Mouse (Mus musculus) neutrophil, adult 59 days (primary cell): ENCODE data around the gene Ttf2. TPM values are rescaled to one million over a fixed set of nuclear protein-coding genes. Genes with fewer than 3 reads are reported as not detected.

Experiments
- total RNA-seq, 2 experiments: library from RNA; stranded (reverse); gene quantifications; 1 replicate in 1 of 2; 2 replicates in 1 of 2; pipeline ENCODE4 v1.2.4; 2023

Gene Ttf2
- 10 to 100 TPM; 11.1 to 16.2 TPM for total RNA-seq

GRCm38 (mm10) chr3:100969176-100969917 is at the start of gene Ttf2:
Ttf2 (minus strand) TSS chr3:100969663.

DNA sequence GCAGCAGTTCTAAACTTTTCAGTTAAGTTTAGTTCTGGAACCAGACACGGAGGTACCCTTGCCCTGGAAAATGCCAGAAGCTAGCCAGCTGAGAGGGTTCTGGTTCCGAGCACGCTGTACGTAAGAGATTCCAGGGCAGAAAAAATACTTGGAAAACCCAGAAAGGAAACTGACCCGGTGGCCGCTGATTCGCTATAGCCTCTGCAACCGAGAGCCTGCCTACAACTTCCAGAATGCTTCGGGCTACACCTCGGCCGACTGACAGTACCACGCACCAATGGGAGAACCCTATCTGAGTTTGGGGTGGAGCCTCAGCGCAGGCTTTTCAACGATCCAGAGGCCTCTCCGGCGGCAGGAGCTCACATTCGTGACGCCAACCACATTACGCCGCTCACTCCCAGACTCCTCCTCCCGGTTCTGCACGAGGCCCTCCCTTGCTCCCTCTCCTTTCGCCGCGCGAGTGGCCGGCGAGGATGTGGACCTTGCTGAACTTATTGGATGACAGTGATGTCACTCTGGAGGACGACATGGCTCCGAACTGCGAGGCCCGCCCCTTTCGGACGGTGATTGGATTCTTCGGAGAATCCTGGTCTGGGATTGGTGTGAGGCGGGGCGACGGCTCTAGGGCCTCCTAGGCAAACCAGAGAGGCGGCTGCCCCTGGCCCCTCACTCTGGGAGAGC is 47.5 kb downstream of the Ttf2 start, which contains the start of gene Trim45:
Gene Trim45, plus strand, starts transcription at position 378 of the 681 bp plus-strand sequence.

Other genes starting within 250 kb of the Ttf2 start
- not detected for gene Vtcn1, start 144.2 kb downstream of the Ttf2 start, total RNA-seq
- 1 to 10 TPM; 1.2 to 2.5 TPM for gene Trim45, start 47.5 kb downstream of the Ttf2 start, total RNA-seq
- 10 to 100 TPM; 63.3 to 68.3 TPM for gene Cd101, start 59.9 kb upstream of the Ttf2 start, total RNA-seq
- gene Ptgfrn, start 140.6 kb upstream of the Ttf2 start, total RNA-seq, result 1 to 10 TPM; 2.2 to 2.5 TPM